8 mouse cellular contexts compared by ENCODE assay signal in the genomic region with DNA sequence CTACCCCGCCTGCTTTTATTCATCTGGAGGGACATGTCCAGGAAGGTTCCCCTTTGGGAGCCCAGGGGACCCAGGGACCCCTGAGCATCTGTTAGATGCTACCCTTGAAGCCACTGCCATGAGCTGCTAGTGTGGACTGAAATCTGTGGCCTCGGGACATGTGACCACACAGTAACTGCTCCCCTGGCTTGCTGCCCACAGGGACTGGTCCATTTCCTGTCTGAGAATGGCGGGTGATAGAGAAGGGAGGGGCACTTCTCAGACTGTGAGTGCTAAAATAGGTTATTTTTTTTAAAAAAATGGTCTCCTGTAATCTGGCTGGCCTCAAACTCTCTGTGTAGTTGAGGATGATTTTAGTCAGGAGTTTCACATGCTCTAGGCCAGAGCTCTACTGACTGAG. TPM values are rescaled to one million over a fixed set of nuclear protein-coding genes. Genes with fewer than 3 reads are reported as not detected.
DNase-seq lines count a peak whose midpoint lies in the region; ATAC-seq lines count a peak whose summit lies in the region.

No protein-coding gene starts in this region.

- no peak overlapping the region for H3K4me3 ChIP-seq in neural tube, embryonic 12.5 days

- no peak overlapping the region for H3K9ac ChIP-seq in neural tube, embryonic 12.5 days

- H3K36me3 ChIP-seq in neural tube, embryonic 12.5 days = no peaks in the 10 kb centered on the region

- H3K27ac ChIP-seq in neural tube, embryonic 12.5 days = no peak overlapping the region

- no peak for ATAC-seq in neural tube, embryonic 12.5 days (ENCODE audit: low FRiP score, low read depth)

- no peak for DNase-seq in neural tube, embryonic 10.5 days (ENCODE audit: extremely low spot score, low spot score)
- DNase-seq in cerebellum, postnatal 10 days = peak; percentile 79 to 81
- DNase-seq in heart, adult 9 months (ENCODE audit: low spot score in 2 of 2) = peak; percentile 85 to 90
- DNase-seq in kidney, adult 18-20 months = peak; percentile 78
- DNase-seq in lung, adult 18-20 months = peak; percentile 87 to 92
- peak; percentile 58 for DNase-seq in ovary, postnatal 14 days (ENCODE audit: low spot score)
- DNase-seq in thymus, postnatal 10 days (ENCODE audit: low spot score in 2 of 2) = no peak

- WGBS in neural tube, embryonic 12.5 days = 50% methylated on average over 3 of the region's 3 CpGs

- no peaks in the 10 kb centered on the region for H3K27me3 ChIP-seq in neural tube, embryonic 12.5 days (replicated peaks)

- H3K4me2 ChIP-seq in neural tube, embryonic 12.5 days (replicated peaks) = 0 out of 2 replicates have a peak overlapping the region, but pooled peaks have one; percentile 1

- H3K9me3 ChIP-seq in neural tube, embryonic 12.5 days = no peaks in the 10 kb centered on the region

- peaks cover 79% of the 10 kb centered on the region for H3K4me1 ChIP-seq in neural tube, embryonic 12.5 days

RNA-seq across cellular contexts. Expression of gene Fam129b, which starts 5.8 kb away (rescaled TPM):
- 39.6 and 40.3 TPM in 2 replicates for polyA plus RNA-seq in neural tube, embryonic 12.5 days (2016; fragmentation: Nextera tagmentation; extraction: Ambion mirVana)

RNA-seq across cellular contexts. Expression of gene Stxbp1, which starts 34.7 kb away (rescaled TPM):
- 121 and 130 TPM in 2 replicates for polyA plus RNA-seq in neural tube, embryonic 12.5 days (2016; fragmentation: Nextera tagmentation; extraction: Ambion mirVana)

Comparison
In these comparisons a context has a peak if more than half of its experiments do, and no peak if none do; other contexts are left out.
1. DNase-seq: peak in cerebellum, postnatal 10 days (2 of 2), heart, adult 9 months (2 of 2), kidney, adult 18-20 months (single experiment), lung, adult 18-20 months (2 of 2) and ovary, postnatal 14 days (single experiment); none in neural tube, embryonic 10.5 days (single experiment) and thymus, postnatal 10 days (0 of 2).